Mouse (Mus musculus): Measurements from ENCODE around the gene Asb4. TPM values are rescaled to one million over a fixed set of nuclear protein-coding genes. Genes with fewer than 3 reads are reported as not detected.

Gene Asb4
- polyA plus RNA-seq, 1 experiment from 2014 or later = 17.1 TPM

DNA sequence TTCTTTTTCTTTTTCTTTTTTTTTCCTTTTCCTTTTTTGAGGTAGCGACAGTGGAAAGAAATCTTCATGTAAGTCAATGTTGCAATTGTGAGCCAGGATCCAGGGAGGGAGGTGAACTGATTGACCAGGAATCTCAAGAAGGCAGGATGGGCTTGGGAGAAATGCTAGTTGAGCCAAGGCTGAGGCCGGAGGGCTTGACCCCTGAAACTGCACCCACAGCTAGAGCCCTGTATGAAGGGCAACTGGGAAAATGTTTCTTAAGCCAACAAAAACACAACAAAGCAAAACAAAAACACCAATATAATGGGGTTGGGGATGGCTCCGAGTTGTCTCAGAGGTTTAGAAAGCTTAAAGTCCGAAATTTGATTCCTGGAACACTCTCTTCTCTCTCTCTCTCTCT lies 65.2 kb downstream of the Asb4 start:
- H3K4me1 ChIP-seq (replicated peaks; ENCODE audit: control insufficient read depth, insufficient read depth, low read length) = no peaks in the 10 kb centered on the region
- no peak for DNase-seq (ENCODE audit: low spot score)
- no peak overlapping the region for H3K4me2 ChIP-seq (replicated peaks)
- H3K27ac ChIP-seq = no peak overlapping the region
- no peaks in the 10 kb centered on the region for H3K27me3 ChIP-seq (ENCODE audit: control insufficient read depth, insufficient read depth, low read length)
- no peak overlapping the region for H3K9ac ChIP-seq
- no peaks in the 10 kb centered on the region for H3K9me3 ChIP-seq (ENCODE audit: control insufficient read depth, low read length)
- no peak for ATAC-seq (ENCODE audit: low FRiP score)
- WGBS = 63% methylated on average over 4 of the region's 4 CpGs
- H3K36me3 ChIP-seq (replicated peaks; ENCODE audit: control insufficient read depth, insufficient read depth) = no peaks in the 10 kb centered on the region
- H3K4me3 ChIP-seq (replicated peaks; ENCODE audit: low read length) = no peak overlapping the region

- no peak overlapping the region for H3K4me2 ChIP-seq (replicated peaks)
- DNase-seq (ENCODE audit: low spot score) (no peak), ATAC-seq (ENCODE audit: low FRiP score) (no peak)
- no peaks in the 10 kb centered on the region for H3K27me3 ChIP-seq (ENCODE audit: control insufficient read depth, insufficient read depth, low read length)
- H3K27ac ChIP-seq = no peak overlapping the region
- H3K9ac ChIP-seq = no peak overlapping the region
- no peaks in the 10 kb centered on the region for H3K36me3 ChIP-seq (replicated peaks; ENCODE audit: control insufficient read depth, insufficient read depth)
- no peaks in the 10 kb centered on the region for H3K4me1 ChIP-seq (replicated peaks; ENCODE audit: control insufficient read depth, insufficient read depth, low read length)
- no peaks in the 10 kb centered on the region for H3K9me3 ChIP-seq (ENCODE audit: control insufficient read depth, low read length)
- no peak overlapping the region for H3K4me3 ChIP-seq (replicated peaks; ENCODE audit: low read length)
- 95% methylated on average over 5 of the region's 5 CpGs for WGBS
These were observed 66.7 kb downstream of the Asb4 start for GRCm38 (mm10) chr6:5449878-5450277.

GRCm38 (mm10) chr6:5455836-5456235 lies 72.7 kb downstream of the Asb4 start:
- Histone ChIP-seq H3K4me3 (replicated peaks; ENCODE audit: low read length) (no peak overlapping the region), H3K4me1 (replicated peaks; ENCODE audit: control insufficient read depth, insufficient read depth, low read length) (no peaks in the 10 kb centered on the region), H3K4me2 (replicated peaks) (no peak overlapping the region), H3K27ac (no peak overlapping the region), H3K9me3 (ENCODE audit: control insufficient read depth, low read length) (no peaks in the 10 kb centered on the region), H3K9ac (no peak overlapping the region), H3K36me3 (replicated peaks; ENCODE audit: control insufficient read depth, insufficient read depth) (no peaks in the 10 kb centered on the region), H3K27me3 (ENCODE audit: control insufficient read depth, insufficient read depth, low read length) (no peaks in the 10 kb centered on the region)
- ATAC-seq (ENCODE audit: low FRiP score) (no peak), DNase-seq (ENCODE audit: low spot score) (no peak)
- WGBS = 85% methylated on average over 3 of the region's 3 CpGs

DNA sequence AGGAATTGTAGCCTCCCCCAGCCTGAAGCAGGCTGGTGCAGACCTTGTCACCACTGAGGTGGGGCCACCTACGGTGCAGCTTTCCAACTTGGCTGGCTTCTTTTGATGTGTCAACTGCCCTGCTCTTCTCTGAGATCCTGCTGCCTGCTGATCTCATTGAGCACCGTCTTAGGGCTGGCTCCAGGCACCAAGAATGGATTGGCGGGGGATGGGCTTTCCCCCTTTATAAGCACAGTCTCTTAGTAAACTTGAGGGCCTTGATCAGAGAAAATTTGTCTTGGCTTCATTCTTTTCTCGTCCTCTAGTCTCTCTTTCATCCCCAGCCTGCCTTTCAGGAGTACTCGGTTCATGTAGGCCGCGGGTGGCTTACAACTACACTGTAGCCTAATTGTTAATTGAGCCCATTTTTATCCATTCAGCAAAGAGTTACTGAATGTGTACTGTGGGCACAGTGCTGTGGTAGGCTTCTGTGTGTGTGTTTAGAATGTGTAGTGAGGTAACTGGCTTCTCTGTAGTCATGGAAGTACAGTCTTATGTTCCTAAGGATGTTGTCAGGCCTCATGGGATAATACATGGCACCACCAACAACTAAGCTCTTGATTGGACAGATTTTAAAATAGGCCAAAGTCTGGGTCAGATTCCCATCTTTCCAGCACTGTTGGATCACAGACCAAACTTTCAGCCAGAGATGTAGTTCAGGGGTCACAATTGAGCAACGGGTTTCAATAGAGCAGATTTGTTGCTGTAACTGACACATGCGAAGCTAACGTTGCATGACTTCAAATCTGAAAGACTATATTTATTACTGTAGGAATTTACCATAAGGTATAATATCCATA lies 87.5 kb downstream of the Asb4 start:
- no peak overlapping the region for H3K4me2 ChIP-seq (replicated peaks)
- DNase-seq (ENCODE audit: low spot score) = no peak
- peak; percentile 48; the same call in 1 of the 2 replicates for ATAC-seq (ENCODE audit: low FRiP score)
- H3K4me1 ChIP-seq (replicated peaks; ENCODE audit: control insufficient read depth, insufficient read depth, low read length) = no peaks in the 10 kb centered on the region
- WGBS = 67% methylated on average over 10 of the region's 10 CpGs
- no peak overlapping the region for H3K9ac ChIP-seq
- H3K27me3 ChIP-seq (ENCODE audit: control insufficient read depth, insufficient read depth, low read length) = no peaks in the 10 kb centered on the region
- H3K27ac ChIP-seq = no peak overlapping the region
- H3K9me3 ChIP-seq (ENCODE audit: control insufficient read depth, low read length) = no peaks in the 10 kb centered on the region
- no peak overlapping the region for H3K4me3 ChIP-seq (replicated peaks; ENCODE audit: low read length)
- H3K36me3 ChIP-seq (replicated peaks; ENCODE audit: control insufficient read depth, insufficient read depth) = no peaks in the 10 kb centered on the region

- Histone ChIP-seq H3K36me3 (replicated peaks; ENCODE audit: control insufficient read depth, insufficient read depth) (no peaks in the 10 kb centered on the region), H3K4me3 (replicated peaks; ENCODE audit: low read length) (no peak overlapping the region), H3K27ac (no peak overlapping the region), H3K4me2 (replicated peaks) (no peak overlapping the region), H3K9ac (no peak overlapping the region), H3K9me3 (ENCODE audit: control insufficient read depth, low read length) (no peaks in the 10 kb centered on the region), H3K4me1 (replicated peaks; ENCODE audit: control insufficient read depth, insufficient read depth, low read length) (no peaks in the 10 kb centered on the region), H3K27me3 (ENCODE audit: control insufficient read depth, insufficient read depth, low read length) (no peaks in the 10 kb centered on the region)
- DNase-seq (ENCODE audit: low spot score) (no peak), ATAC-seq (ENCODE audit: low FRiP score) (no peak)
- WGBS = 95% methylated on average over 2 of the region's 2 CpGs
These were observed 89.5 kb downstream of the Asb4 start for GRCm38 (mm10) chr6:5472692-5473091.

DNA sequence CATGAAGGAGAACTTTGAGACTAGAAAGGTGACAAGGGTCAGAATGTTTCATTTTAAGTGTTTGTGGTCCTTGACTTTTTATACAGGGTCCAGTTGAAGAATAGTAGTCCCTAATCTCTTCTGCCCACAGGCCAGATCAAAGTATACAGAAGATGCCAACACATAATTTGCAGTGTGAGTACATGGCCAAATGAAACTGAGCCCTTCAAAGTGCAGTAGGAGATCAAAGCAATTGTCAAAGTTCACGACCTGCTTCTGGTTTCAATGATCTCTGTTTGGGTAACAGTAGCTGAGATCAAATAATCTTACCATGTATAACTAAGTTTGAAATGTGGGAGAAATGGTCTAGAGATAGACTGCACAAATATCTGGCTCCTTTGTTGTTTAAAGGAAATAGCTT lies 90.8 kb downstream of the Asb4 start:
- WGBS = 76% methylated on average over 1 of the region's 1 CpGs
- H3K4me1 ChIP-seq (replicated peaks; ENCODE audit: control insufficient read depth, insufficient read depth, low read length) = no peaks in the 10 kb centered on the region

DNA sequence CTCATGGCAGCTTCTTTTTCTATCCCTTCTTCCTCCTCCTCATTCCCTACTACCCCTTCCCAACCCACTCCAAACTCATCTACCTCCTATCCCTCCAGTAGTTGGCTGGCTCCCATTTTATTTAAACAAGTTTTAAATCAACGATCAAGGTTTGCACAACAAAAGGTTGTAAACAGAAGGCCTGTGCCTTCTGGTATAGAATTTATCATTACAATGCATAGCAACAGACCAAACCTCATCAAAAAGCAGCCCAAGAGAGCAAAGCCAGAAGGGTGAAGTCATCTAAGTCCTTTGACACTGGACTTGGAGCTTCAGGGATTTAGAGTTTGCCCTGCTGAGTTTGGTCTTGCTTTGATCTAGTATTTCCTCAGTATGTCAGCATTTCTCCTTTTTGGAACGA lies 97.9 kb downstream of the Asb4 start:
- Histone ChIP-seq H3K36me3 (replicated peaks; ENCODE audit: control insufficient read depth, insufficient read depth) (no peaks in the 10 kb centered on the region), H3K9me3 (ENCODE audit: control insufficient read depth, low read length) (no peaks in the 10 kb centered on the region), H3K4me1 (replicated peaks; ENCODE audit: control insufficient read depth, insufficient read depth, low read length) (no peaks in the 10 kb centered on the region), H3K27me3 (ENCODE audit: control insufficient read depth, insufficient read depth, low read length) (no peaks in the 10 kb centered on the region), H3K4me2 (replicated peaks) (no peak overlapping the region), H3K9ac (no peak overlapping the region), H3K27ac (no peak overlapping the region), H3K4me3 (replicated peaks; ENCODE audit: low read length) (no peak overlapping the region)
- DNase-seq (ENCODE audit: low spot score) (no peak), ATAC-seq (ENCODE audit: low FRiP score) (no peak)
- 93% methylated on average over 2 of the region's 2 CpGs for WGBS

More for the DNA sequence above, 90.8 kb downstream of the Asb4 start:
- DNase-seq (ENCODE audit: low spot score) = no peak
- H3K4me2 ChIP-seq (replicated peaks) = no peak overlapping the region
- no peak overlapping the region for H3K4me3 ChIP-seq (replicated peaks; ENCODE audit: low read length)
- no peak for ATAC-seq (ENCODE audit: low FRiP score)
- no peak overlapping the region for H3K9ac ChIP-seq
- no peaks in the 10 kb centered on the region for H3K36me3 ChIP-seq (replicated peaks; ENCODE audit: control insufficient read depth, insufficient read depth)
- no peak overlapping the region for H3K27ac ChIP-seq
- H3K9me3 ChIP-seq (ENCODE audit: control insufficient read depth, low read length) = no peaks in the 10 kb centered on the region
- H3K27me3 ChIP-seq (ENCODE audit: control insufficient read depth, insufficient read depth, low read length) = no peaks in the 10 kb centered on the region

DNA sequence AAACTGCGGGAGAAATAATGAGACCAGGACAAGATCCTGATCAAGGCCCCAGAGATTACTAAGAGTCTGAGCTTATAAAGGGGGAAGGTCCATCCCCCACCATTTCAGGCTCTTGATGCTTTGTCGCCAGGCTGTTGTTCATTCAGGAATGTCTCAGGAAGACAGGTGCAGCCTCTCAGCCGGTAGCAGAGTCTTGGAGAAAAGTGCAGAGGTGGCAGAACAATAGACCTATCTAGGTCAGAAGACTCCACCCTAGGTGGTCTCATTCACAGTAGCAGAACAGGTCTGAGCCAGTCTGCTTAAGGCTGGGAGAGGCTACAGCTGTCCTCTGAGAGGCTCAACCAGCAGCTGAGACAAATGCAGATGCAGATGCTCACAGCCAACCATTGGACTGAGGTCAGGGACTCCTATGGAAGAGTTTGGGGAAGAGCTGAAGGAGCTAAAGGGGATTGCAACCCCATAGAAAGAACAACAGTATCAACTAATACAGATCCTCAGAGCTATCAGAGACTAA lies 99.1 kb downstream of the Asb4 start:
- DNase-seq (ENCODE audit: low spot score) (no peak), ATAC-seq (ENCODE audit: low FRiP score) (no peak)
- WGBS = 52% methylated on average over 3 of the region's 3 CpGs
- H3K4me3 ChIP-seq (replicated peaks; ENCODE audit: low read length) = no peak overlapping the region
- no peaks in the 10 kb centered on the region for H3K9me3 ChIP-seq (ENCODE audit: control insufficient read depth, low read length)
- no peak overlapping the region for H3K27ac ChIP-seq
- H3K9ac ChIP-seq = no peak overlapping the region
- no peak overlapping the region for H3K4me2 ChIP-seq (replicated peaks)
- H3K27me3 ChIP-seq (ENCODE audit: control insufficient read depth, insufficient read depth, low read length) = no peaks in the 10 kb centered on the region
- H3K4me1 ChIP-seq (replicated peaks; ENCODE audit: control insufficient read depth, insufficient read depth, low read length) = no peaks in the 10 kb centered on the region
- no peaks in the 10 kb centered on the region for H3K36me3 ChIP-seq (replicated peaks; ENCODE audit: control insufficient read depth, insufficient read depth)
